Mouse (Mus musculus) forebrain, embryonic 15.5 days (tissue): ENCODE data around the gene Tmcc1. TPM values are rescaled to one million over a fixed set of nuclear protein-coding genes. Genes with fewer than 3 reads are reported as not detected.
"Not testable (repeated sequence)": the region's sequence is repeated elsewhere in the genome, so short reads cannot be mapped to it uniquely, and the experiment has no call there.

Experiments used
- ATAC-seq: fragments of 200-750 bp; cut with Nextera tagmentation; replicated peaks from 2 replicates; pipeline ENCODE4 v1.8.0; 2017; ENCODE audit warnings: mild to moderate bottlenecking, moderate TSS enrichment, moderate library complexity
- H3K27ac ChIP-seq: fragments of 300-500 bp; sonication (generic); replicated peaks from 2 replicates; pipeline ENCODE4 v1.5.1; 2015; ENCODE audit warnings: mild to moderate bottlenecking, inconsistent platforms
- H3K27me3 ChIP-seq: fragments of 300-500 bp; sonication (generic); 2 replicates; pipeline ENCODE4 v1.6.1; 2015; ENCODE audit warnings: inconsistent platforms
- H3K36me3 ChIP-seq: fragments of 300-500 bp; sonication (generic); 2 replicates; pipeline ENCODE4 v1.6.1; 2015; ENCODE audit warnings: mild to moderate bottlenecking, inconsistent platforms
- H3K4me1 ChIP-seq: fragments of 300-500 bp; sonication (generic); 2 replicates; pipeline ENCODE4 v1.6.1; 2015; ENCODE audit warnings: inconsistent platforms
- H3K4me2 ChIP-seq: fragments of 300-500 bp; sonication (generic); replicated peaks from 2 replicates; pipeline ENCODE4 v1.6.1; 2015; ENCODE audit warnings: mild to moderate bottlenecking, inconsistent platforms
- H3K4me3 ChIP-seq: fragments of 300-500 bp; sonication (generic); 2 replicates; pipeline ENCODE4 v1.5.1; 2015; ENCODE audit warnings: mild to moderate bottlenecking, inconsistent platforms
- H3K9ac ChIP-seq: fragments of 300-500 bp; sonication (generic); replicated peaks from 2 replicates; pipeline ENCODE4 v1.6.1; 2015; ENCODE audit warnings: mild to moderate bottlenecking, inconsistent platforms
- H3K9me3 ChIP-seq: fragments of 300-500 bp; sonication (generic); 2 replicates; pipeline ENCODE4 v1.6.1; 2016; ENCODE audit warnings: inconsistent platforms
- WGBS: fragments of 180-500 bp; shearing (Covaris S2); methylation state at CpG from one replicate; pipeline ENCODE4 v1.1.7; 2015; ENCODE audit warnings: mixed read lengths; 5-methylcytosine and 5-hydroxymethylcytosine counted together
- polyA plus RNA-seq: library from polyadenylated mRNA; unstranded; fragments of >200 nt; fragmentation: Nextera tagmentation; extraction: Ambion mirVana; gene quantifications from 2 replicates; pipeline ENCODE4 v1.2.1, GENCODE M21; 2015

Tmcc1 gene
- polyA plus RNA-seq, 1 experiment from 2014 or later = 36.5 TPM

DNA sequence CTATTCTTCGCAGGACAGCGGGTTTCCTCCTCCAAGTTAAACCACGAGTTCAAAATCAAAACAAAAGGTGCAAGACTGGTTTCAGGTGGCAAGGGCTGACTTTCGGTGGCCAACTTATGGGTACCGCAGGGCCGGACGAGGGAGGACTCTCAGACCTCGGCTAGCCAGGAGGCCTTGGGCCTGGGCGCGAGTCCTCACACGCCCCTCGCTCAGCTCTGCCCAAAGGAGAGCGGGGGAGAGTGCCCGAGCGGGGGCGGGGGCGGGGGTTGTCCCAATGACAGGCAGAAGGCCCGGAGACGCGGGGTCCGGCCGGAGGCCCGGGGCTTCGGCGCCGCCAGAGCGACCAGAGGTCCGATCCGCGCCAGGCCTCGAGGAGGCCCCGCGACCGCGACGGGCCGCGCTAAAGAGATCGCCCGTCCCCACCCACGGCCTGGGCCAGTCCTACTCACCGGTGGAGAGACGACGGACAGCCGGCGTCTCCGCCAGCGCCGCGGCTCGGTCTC is 426 bp downstream of the Tmcc1 start:
- peak; percentile 89 for ATAC-seq

GRCm38 (mm10) chr6:116189417-116189816 is 3.9 kb downstream of the Tmcc1 start:
- Histone ChIP-seq H3K4me3 (no peak overlapping the region), H3K36me3 (peaks cover 3% of the 10 kb centered on the region), H3K4me1 (peaks cover 37% of the 10 kb centered on the region), H3K4me2 (no peak overlapping the region), H3K27ac (no peak overlapping the region), H3K27me3 (no peaks in the 10 kb centered on the region), H3K9ac (no peak overlapping the region), H3K9me3 (no peaks in the 10 kb centered on the region)
- ATAC-seq = no peak
- 86% methylated on average over 1 of the region's 1 CpGs for WGBS

More for the DNA sequence above, 426 bp downstream of the Tmcc1 start:
- Histone ChIP-seq H3K36me3 (no peaks in the 10 kb centered on the region), H3K4me1 (peaks cover 37% of the 10 kb centered on the region), H3K9ac (peak overlapping the region; percentile 90), H3K9me3 (no peaks in the 10 kb centered on the region), H3K27me3 (0 out of 2 replicates have a peak, but pooled peaks cover 3% of the 10 kb centered on the region), H3K4me2 (peak overlapping the region; percentile 80), H3K27ac (peak overlapping the region; percentile 76), H3K4me3 (peak overlapping the region; percentile 97)
- under 1% methylated on average over 45 of the region's 51 CpGs for WGBS

DNA sequence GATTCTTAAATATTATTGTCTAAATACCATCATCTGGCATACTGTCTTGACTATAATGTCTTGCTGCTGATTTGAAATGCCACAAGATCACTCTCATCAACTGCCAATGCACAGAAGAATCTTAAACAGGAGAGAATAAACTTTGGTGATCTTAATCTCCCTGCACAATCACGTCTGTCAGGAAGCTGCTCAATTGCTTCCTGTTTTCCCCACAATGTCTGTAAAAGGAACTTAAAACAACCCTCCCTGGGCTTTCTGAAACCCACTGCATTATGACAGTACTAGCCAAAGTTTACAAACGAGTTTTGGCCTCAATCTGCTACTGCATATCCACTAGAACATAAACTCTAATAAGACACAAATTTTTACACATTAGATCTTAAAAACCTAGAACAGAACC is 6.8 kb downstream of the Tmcc1 start:
- Histone ChIP-seq H3K9me3 (no peaks in the 10 kb centered on the region), H3K4me1 (peaks cover 27% of the 10 kb centered on the region), H3K4me3 (no peak overlapping the region), H3K4me2 (no peak overlapping the region), H3K36me3 (peaks cover 3% of the 10 kb centered on the region), H3K9ac (no peak overlapping the region), H3K27me3 (no peaks in the 10 kb centered on the region), H3K27ac (no peak overlapping the region)
- ATAC-seq = no peak
- WGBS = 44% methylated on average over 2 of the region's 2 CpGs

GRCm38 (mm10) chr6:116183509-116183908 is 9.8 kb downstream of the Tmcc1 start:
- H3K4me1 ChIP-seq = peaks cover 6% of the 10 kb centered on the region
- H3K4me2 ChIP-seq = no peak overlapping the region
- no peak for ATAC-seq
- H3K27ac ChIP-seq = no peak overlapping the region
- H3K27me3 ChIP-seq = no peaks in the 10 kb centered on the region
- no peaks in the 10 kb centered on the region for H3K9me3 ChIP-seq
- peaks cover 6% of the 10 kb centered on the region for H3K36me3 ChIP-seq
- H3K4me3 ChIP-seq = no peak overlapping the region
- 78% methylated on average over 5 of the region's 5 CpGs for WGBS
- H3K9ac ChIP-seq = no peak overlapping the region

DNA sequence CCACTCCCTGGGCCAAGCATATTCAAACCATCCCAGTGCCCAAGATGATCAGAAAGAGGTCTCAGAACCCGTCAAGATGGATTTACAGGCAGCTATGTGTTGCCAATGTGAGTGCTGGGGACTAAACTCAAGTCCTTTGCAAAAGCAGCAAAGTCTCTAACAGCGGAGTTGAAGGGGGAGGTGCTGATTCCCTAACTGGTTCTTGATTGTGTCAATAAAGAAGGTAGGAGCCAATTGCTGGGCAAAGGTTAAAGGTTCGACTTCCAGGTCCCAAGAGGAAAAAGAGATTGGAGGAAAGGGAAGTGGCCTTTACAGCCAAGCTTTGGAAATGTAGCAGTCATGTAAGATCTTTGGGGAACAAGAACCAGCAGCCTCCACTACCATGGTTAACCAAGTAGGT is 12.6 kb downstream of the Tmcc1 start:
- H3K9ac ChIP-seq = no peak overlapping the region
- no peaks in the 10 kb centered on the region for H3K27me3 ChIP-seq
- 84% methylated on average over 3 of the region's 3 CpGs for WGBS
- ATAC-seq = no peak
- H3K27ac ChIP-seq = no peak overlapping the region
- peaks cover 6% of the 10 kb centered on the region for H3K4me1 ChIP-seq
- peaks cover 9% of the 10 kb centered on the region for H3K36me3 ChIP-seq
- no peak overlapping the region for H3K4me2 ChIP-seq
- no peaks in the 10 kb centered on the region for H3K9me3 ChIP-seq
- H3K4me3 ChIP-seq = no peak overlapping the region

GRCm38 (mm10) chr6:116178376-116178775 is 14.9 kb downstream of the Tmcc1 start:
- no peak overlapping the region for H3K4me3 ChIP-seq
- H3K27ac ChIP-seq = no peak overlapping the region
- H3K4me2 ChIP-seq = no peak overlapping the region
- H3K36me3 ChIP-seq = peaks cover 6% of the 10 kb centered on the region; the same call in 1 of the 2 replicates
- WGBS = 99% methylated on average over 2 of the region's 2 CpGs
- H3K27me3 ChIP-seq = no peaks in the 10 kb centered on the region
- no peak overlapping the region for H3K9ac ChIP-seq
- ATAC-seq = no peak
- H3K4me1 ChIP-seq = peaks cover 6% of the 10 kb centered on the region
- no peaks in the 10 kb centered on the region for H3K9me3 ChIP-seq

DNA sequence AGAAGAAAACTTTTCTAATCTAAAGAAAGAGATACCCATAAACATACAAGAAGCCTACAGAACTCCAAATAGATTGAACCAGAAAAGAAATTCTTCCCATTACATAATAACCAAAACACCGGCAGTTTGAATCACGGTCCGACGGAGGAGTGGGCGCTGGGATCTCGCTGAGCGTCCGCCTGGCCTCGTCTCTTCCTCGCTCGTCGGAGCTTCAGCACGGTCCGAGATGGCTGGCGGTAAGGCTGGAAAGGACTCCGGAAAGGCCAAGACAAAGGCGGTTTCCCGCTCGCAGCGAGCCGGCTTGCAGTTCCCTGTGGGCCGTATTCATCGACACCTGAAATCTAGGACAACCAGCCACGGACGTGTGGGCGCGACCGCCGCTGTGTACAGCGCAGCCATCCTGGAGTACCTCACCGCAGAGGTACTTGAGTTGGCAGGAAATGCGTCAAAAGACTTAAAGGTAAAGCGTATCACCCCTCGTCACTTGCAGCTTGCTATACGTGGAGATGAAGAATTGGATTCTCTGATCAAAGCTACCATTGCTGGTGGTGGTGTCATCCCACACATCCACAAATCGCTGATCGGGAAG is 19.7 kb downstream of the Tmcc1 start:
- ATAC-seq, H3K4me2 ChIP-seq, H3K27me3 ChIP-seq, H3K9me3 ChIP-seq, H3K9ac ChIP-seq, H3K4me1 ChIP-seq, H3K36me3 ChIP-seq, H3K4me3 ChIP-seq, H3K27ac ChIP-seq: not testable (repeated sequence)
- 72% methylated on average over 37 of the region's 37 CpGs for WGBS

GRCm38 (mm10) chr6:116166383-116166782 is 26.9 kb downstream of the Tmcc1 start:
- WGBS = 93% methylated on average over 1 of the region's 1 CpGs
- Histone ChIP-seq H3K36me3 (peaks cover 4% of the 10 kb centered on the region), H3K4me1 (no peaks in the 10 kb centered on the region), H3K9me3 (no peaks in the 10 kb centered on the region), H3K4me2 (no peak overlapping the region), H3K27ac (no peak overlapping the region), H3K27me3 (no peaks in the 10 kb centered on the region), H3K9ac (no peak overlapping the region), H3K4me3 (no peak overlapping the region)
- no peak for ATAC-seq

- no peak overlapping the region for H3K4me2 ChIP-seq
- 0 out of 2 replicates have a peak overlapping the region, but pooled peaks have one; percentile 11 for H3K27ac ChIP-seq
- no peak for ATAC-seq
- H3K4me3 ChIP-seq = no peak overlapping the region
- 16% methylated on average over 3 of the region's 3 CpGs for WGBS
- H3K9me3 ChIP-seq = no peaks in the 10 kb centered on the region
- H3K9ac ChIP-seq = no peak overlapping the region
- H3K27me3 ChIP-seq = no peaks in the 10 kb centered on the region
- H3K4me1 ChIP-seq = peaks cover 9% of the 10 kb centered on the region; the same call in 1 of the 2 replicates
- no peaks in the 10 kb centered on the region for H3K36me3 ChIP-seq
These were observed 38.2 kb downstream of the Tmcc1 start for GRCm38 (mm10) chr6:116154854-116155624.

DNA sequence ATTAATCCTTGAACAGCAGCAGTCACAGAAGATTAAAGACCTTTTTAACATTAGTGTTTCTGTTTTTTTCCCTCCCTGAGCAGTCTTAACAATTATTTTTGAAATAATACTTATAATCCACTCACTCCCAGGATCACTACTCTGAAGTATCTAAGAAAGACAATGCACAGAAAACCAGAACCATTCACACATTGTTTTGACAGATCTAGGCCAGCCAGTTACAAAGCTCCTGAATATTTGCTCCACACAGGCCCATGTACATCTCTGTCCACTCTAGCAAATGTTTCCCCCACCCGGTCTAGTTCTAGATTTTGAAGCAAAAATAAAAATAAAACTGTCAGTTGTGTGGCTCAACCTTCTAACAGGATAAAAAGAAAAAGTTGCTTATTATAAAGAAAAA is 45.9 kb downstream of the Tmcc1 start:
- H3K36me3 ChIP-seq = no peaks in the 10 kb centered on the region
- H3K27ac ChIP-seq = no peak overlapping the region
- H3K9ac ChIP-seq = no peak overlapping the region
- no peak for ATAC-seq
- H3K4me2 ChIP-seq = no peak overlapping the region
- no peaks in the 10 kb centered on the region for H3K9me3 ChIP-seq
- no peaks in the 10 kb centered on the region for H3K4me1 ChIP-seq
- H3K4me3 ChIP-seq = no peak overlapping the region
- H3K27me3 ChIP-seq = no peaks in the 10 kb centered on the region
- 79% methylated on average over 1 of the region's 1 CpGs for WGBS

DNA sequence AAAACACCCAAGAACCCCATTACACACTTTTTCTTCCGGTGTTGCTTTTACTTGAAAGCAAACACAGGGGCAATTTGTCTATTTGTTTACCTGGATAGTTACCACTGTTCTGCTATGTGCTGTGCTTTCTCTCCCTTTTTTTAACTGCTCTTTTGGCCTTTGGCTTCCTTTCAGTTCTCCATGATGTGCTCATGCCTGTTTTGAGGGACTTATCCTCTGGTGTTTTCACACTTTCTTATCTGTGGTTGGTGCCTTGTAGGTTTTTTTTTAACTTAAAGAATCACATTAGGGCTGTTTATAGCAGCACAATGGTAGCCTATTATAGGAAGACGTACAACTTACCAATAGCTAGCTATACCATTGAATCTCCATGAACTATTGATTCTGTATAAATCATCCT is 51.6 kb downstream of the Tmcc1 start:
- Histone ChIP-seq H3K9me3 (no peaks in the 10 kb centered on the region), H3K9ac (no peak overlapping the region), H3K4me2 (no peak overlapping the region), H3K4me1 (peaks cover 13% of the 10 kb centered on the region; the same call in 1 of the 2 replicates), H3K27me3 (no peaks in the 10 kb centered on the region), H3K27ac (no peak overlapping the region), H3K4me3 (no peak overlapping the region), H3K36me3 (no peaks in the 10 kb centered on the region)
- ATAC-seq = no peak
- WGBS = 70% methylated on average over 2 of the region's 2 CpGs

DNA sequence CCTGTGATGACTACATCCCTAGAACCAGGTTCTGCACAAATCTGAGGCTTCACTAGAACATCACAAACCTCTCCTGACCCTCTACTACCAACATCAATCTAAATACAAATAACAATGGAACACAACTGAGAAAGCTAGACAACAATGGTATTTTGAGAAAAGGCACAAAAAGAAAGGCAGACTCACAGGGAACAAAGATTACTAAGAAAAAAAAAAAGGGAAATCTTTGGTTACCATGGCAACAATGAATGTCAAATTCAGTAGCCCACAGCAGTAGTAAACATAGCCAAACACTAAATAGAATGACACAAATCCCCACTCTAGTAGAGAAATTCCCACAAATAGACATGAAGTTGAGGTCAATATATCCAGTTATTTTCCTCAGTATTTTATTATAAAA is 52.5 kb downstream of the Tmcc1 start:
- no peaks in the 10 kb centered on the region for H3K27me3 ChIP-seq
- H3K4me2 ChIP-seq = no peak overlapping the region
- ATAC-seq = no peak
- no peak overlapping the region for H3K9ac ChIP-seq
- H3K27ac ChIP-seq = no peak overlapping the region
- H3K4me3 ChIP-seq = no peak overlapping the region
- H3K9me3 ChIP-seq = no peaks in the 10 kb centered on the region
- no peaks in the 10 kb centered on the region for H3K36me3 ChIP-seq
- H3K4me1 ChIP-seq = peaks cover 13% of the 10 kb centered on the region; the same call in 1 of the 2 replicates
